Mouse (Mus musculus): ENCODE measurements around the gene Col27a1.

GRCm38 (mm10) chr4:63266276-63266675 is 52.5 kb downstream of the Col27a1 start:
- TF ChIP-seq EP300 (IDR thresholded peaks at IDR 0.05): no peak
- TF ChIP-seq CTCF (IDR thresholded peaks at IDR 0.05): no peak
